Mouse (Mus musculus) inflammation-experienced regulatory T-cells, adult 16 weeks (primary cell): ENCODE results near the gene Ntf5. TPM values are rescaled to one million over a fixed set of nuclear protein-coding genes. Genes with fewer than 3 reads are reported as not detected.

ENCODE experiments used
- polyA plus RNA-seq: library from polyadenylated mRNA; unstranded; fragments of 100-300 nt; shearing (Covaris generic); gene quantifications from one replicate; pipeline ENCODE4 v1.2.1, GENCODE M21; 2017

Gene Ntf5
- 0.78 TPM for polyA plus RNA-seq

DNA sequence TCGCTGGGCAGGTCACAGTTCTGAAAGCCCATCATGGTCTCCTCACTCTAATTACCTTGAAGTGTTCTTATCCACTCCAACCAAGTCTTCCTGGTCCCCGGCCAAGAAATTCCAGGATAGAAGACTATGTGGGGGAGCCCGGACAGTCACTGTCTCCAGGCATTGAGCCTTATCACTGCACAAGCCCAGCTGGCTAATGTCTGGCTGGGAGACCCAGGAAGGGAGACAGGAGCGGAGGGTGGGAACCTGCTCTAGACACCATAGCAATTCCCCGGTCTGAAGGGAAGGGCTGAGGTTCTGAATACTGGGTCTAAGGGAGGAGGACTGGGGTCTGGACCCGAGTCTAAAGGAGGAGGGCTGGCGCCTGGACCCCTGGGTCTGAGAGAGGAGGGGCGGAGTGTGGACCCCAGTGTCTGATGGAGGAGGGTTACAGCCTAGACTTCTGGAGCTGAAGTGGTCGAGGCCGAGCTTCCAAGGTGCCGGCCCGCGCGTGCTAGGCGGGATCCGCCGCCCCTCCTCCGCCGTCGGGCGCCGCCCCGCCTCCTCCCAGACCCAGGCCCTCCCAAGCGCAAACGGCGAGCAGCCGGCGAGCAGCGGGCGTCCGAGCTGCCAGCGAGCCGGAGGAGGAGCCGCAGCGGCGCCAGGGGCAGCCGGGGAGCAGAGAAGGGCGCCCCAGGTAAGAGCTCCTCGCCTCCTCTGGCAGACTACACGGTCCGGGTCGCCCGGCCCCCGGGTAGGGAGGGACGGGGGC lies at the start of gene Ntf5:
Gene Ntf5, plus strand, starts transcription at position 583 of the 751 bp plus-strand sequence.

DNA sequence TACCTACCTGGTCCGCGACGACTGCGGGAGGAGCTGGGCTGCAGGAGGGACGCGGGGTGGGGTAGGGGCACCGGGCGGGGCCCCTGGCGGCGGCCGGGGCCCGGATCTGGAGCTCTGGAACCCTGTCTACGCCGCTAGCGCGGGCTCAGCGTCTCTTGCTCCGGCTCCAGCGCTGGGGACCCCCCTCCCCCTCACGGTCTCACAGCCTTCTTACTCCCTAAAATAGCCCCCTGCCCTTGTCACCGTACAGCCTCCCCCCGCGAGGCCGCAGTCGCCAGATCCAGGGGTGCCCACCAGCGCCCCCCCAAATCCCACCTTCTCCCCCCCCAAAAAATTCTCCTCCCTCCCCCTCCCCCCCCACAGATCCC lies 46.9 kb upstream of the Ntf5 start, which contains the start of gene Ppfia3:
Gene Ppfia3, minus strand, starts transcription at position 368 of the 368 bp plus-strand sequence.

DNA sequence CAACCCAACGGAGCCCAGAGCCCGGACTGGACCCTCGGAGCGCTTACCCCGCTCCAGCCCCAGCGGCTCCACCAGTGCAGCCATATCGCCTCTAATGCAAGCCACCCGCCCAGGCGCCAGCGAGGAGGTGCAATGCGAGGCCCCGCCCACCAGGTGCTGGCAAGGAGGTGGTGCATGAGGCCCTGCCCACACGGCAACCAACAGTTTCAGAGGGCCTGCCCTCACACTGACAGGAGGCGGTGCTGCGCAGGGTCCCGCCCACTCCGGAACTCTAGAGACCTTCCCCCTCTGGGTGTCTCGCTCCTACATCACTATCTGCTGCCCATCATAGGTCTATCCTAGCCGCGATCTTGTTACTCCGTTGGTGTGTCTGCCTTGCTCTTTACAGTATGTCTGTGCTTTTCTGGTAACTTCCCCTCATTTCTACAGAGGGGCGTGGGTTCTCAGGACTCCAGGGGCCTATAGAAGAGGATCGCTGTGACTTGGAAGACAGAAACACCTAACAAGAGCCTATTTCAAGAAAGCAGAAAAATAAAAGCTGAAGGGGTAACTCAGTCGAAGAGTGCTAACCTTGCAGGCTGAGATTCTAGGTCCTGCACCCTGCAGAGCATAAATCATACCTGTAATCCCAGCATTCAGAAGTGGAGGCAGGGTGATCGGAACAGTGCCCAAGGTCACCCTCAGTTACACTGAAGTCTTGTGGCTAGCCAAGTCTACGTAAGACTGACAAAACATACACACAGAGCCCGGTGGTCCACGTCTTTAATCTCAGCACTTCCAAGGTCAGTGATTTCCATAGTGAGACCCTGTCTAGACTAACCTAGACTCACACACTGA lies 42.8 kb upstream of the Ntf5 start, which contains the start of gene Lin7b:
Gene Lin7b, minus strand, starts transcription at position 109 of the 837 bp plus-strand sequence.

DNA sequence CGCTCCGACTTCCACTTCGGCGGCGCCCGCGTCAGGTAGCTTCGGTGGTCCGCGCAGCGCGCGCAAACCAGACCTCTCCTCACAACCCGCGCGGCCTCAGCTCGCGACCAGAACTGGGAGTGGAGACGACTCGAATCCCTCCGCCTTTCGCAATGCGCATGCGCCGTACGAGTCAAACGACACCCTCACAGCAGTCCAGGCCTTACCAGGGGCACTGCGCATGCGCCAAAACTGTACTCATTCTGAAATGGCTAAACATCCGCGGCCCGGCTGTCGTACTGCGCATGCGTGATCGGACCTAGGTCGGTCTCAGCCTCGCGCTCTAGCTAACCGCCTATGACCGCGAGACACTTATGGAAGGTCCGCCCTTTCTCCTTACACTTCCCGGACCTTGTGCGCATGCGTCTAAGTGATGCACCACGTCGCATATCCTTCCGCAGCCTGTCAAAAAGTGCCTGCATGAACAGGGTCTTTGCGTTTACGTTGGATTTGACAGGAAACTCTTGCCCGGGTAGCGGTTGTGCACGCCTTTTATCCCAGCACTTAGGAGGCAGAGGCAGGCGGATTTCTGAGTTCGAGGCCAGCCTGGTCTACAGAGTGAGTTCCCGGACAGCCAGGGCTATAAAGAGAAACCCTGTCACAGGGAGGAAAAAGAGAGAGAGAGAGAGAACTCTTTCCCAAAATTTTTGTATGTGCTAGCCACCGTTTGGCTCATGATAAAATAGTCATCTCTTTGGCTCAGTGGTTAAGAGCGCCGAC lies 17.7 kb upstream of the Ntf5 start, which contains the start of gene Snrnp70:
Gene Snrnp70, minus strand, starts transcription at position 165 of the 759 bp plus-strand sequence.

DNA sequence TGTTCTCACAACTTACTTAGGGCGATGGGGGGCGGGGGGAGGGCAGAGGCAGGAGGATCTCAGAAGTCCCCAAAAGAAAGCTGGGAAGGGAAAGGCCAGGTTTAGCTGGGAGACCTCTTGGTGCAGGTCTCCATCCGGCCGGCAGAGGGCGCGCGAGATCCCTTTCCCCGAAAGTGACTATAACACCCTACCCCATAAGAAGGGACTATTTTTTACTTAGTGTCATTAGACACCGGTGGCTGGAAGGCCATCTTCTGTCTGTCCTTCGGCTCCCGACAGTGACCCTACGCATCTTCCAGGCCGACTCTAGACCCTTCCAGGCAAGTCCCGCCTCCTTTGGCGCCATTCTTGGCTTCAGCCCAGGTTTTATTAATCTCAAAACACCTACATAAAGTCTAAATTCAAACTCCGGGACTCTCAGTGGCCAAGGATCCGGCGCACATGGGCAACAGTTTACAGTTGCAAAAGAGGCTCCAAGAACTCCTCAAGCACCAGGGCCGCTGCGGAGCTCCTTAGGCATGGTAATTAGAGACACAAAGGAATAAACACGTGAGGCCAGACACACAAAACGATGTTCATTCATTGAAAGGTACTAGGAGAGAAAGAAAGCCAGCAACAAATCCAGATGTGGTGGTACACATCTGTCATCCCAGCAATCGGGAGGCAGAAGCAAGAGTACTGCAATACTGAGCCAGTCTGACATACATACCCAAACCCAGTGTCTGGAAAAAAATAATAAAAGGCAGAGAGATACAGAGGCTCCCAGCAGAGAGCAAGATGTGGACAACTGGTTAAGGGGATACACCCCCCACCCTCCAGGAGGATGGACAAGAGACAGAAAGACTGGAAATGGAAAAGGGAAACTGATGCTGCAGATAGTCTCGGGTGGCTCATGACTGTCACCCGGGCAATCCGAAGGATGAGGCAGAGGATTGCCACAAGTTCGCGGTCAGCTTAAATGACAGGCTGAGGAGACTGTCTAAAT lies 8.1 kb upstream of the Ntf5 start, which contains the start of gene Kcna7:
Gene Kcna7, plus strand, starts transcription at position 563 of the 985 bp plus-strand sequence.

DNA sequence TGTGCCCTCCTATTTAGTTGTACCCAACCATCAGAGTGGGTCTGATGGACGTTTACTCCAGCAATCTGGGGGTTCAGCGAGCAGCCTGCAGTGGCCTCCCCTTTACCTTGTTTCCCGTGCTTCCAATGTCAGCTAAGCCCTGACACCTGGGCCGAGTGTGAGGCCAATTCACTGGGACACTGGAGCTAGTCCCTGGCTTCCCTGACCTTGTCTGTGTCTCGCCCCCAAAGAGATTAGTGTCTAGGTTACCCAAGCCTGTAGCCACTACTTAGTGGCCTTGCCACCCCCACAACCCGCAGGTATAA lies 7.1 kb downstream of the Ntf5 start, which contains the start of gene Lhb:
Gene Lhb, plus strand, starts transcription at position 206 of the 305 bp plus-strand sequence.

DNA sequence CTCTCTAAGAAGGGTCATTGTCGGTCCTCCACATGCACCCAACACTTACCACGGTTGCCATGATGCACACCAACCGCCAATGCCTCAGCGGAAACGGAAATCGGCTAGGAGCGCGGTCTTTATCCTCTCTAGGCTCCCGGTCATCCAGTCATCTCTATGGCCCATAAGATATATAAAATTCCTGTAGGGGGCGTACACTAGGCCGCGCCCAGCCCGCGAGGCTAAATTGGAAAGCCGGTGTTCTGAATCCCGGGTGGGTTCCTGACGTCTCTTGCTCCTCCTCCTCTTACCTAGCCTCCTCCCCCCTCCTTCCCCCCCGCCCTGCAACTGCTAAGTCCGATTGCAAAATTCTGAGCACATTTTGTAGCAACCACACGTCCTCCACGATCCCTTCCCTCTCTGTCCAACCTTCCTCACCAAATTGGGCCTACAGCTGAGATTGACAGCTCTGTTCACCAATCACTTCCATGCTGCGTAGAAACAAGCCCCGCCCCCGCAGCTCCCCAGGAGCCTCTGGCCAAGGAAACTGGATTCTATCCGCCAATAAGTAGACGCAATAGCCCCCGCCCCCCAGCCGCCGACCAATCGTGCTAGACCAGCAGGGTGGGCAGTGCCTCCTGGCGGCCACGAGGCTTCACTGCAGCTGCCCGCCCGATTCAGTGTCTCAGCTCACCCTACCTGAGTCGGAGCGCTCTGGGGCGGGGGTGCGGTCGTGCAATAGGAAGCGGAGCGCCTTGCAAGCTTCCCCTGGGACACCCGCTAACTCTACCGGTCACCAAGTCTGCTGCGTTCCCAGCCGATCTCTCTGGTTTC lies 20.9 kb downstream of the Ntf5 start, which contains the start of gene Gys1:
Gene Gys1, plus strand, starts transcription at position 642 of the 813 bp plus-strand sequence.

DNA sequence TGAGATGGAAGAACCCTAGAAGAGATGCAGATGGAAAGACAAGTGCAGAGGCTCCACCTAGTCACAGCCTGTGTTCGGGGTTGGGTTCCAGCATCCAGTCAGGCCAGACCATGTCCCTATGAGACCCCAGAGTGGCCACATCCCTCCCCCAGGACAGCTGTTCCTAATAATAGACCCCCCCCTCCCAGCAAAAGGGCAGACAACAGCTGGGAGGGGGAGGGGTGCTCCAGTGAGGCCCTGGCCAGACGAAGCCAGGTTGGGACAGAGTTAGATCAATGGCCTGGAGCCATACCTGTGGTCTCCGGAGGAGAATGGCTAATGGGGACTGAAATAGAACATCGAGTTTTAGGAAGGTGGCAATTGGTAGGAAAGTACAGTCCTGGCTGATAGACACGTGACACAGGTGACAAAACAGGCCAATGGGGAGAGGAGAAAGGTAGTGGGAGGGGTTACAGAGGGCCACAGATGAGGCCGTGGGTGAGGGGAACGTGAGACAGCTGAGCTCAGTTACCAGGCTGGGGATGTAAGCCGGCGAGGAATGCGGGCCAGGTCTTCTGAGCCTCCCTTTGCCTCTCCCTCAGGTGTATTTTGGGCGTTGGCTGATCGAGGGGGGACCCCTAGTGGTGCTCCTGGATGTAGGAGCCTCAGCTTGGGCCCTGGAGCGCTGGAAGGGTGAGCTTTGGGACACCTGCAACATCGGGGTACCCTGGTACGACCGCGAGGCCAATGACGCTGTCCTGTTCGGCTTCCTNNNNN lies 24.2 kb downstream of the Ntf5 start, which contains the start of gene Ruvbl2:
Gene Ruvbl2, minus strand, starts transcription at position 576 of the 756 bp plus-strand sequence.

DNA sequence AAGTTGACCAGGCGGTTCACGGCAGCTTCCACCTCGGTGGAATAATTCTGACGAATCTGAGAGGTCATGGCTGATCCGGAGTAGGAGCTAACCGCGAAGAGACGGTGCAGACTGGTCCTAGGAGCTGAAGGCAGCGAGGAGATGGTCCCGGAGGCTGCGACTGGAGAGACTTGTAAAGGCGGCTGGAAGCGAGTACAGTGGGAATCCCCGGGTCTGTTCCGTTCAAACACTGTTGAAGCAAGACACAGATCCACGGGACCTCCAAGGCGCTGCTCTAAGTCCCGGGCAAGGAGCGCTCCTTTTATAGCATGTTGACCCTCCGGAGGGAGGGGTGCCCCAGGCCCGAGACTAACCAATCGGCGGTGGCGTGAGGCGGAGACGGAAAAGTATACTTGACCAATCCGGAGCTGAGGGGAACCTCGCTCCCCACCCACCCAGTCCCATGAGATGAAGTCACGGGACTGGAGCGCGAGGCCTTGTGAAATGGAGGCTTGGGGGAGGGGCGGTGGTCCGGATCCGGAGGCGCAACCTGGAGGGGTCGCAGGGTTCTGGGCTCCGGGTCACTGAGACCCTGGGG lies 46.2 kb downstream of the Ntf5 start, which contains the start of gene Ftl1:
Gene Ftl1, minus strand, starts transcription at position 321 of the 577 bp plus-strand sequence.

DNA sequence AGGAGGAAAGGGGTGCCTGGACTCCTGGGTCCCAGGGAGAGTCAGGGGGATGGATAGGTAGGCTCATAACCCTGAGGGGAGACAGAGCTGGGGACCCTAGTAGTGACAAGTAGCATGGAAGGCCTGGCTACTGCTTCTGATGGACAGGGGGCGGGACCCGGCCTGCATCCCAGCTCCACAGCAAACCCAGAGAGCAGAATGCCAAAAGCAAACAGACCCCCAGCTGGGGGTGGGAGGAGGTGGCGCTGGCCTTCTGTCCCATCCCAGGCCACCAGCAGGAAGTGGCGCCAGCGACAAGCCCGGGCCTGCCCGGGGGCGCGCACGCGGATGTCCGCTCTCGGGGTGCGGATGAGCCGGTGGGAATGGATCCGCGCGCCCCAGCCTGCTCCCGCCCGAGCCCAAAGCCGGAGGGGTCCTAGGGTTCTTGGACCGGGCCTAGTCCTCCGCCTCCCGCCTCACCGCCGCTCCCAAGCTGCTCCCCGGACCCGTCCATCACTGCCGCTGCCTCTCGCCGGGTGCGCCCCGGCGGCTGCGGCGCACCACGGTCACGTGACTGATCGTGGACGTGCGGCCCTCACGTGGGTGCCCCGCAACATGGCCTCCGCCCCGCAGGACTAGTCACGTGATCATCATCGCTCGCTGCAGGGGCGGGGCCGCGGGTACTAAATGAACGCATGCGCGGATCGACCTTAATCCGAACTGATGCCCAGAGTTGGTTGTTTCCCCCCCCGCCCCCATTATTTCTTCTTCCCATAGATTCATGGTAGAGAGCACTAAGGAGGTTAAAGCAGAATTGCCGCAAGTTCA lies 53.0 kb downstream of the Ntf5 start, which contains the start of gene Bax:
Gene Bax, minus strand, starts transcription at position 616 of the 807 bp plus-strand sequence.

Other genes with a start within 250 kb of the Ntf5 start
- not detected for gene Slc17a7, start 249.7 kb upstream of the Ntf5 start, polyA plus RNA-seq
- not detected for gene Gfy, start 234.1 kb upstream of the Ntf5 start, polyA plus RNA-seq
- gene Pth2, start 232.7 kb upstream of the Ntf5 start, polyA plus RNA-seq, result not detected
- 0.26 TPM for gene Ccdc155, start 208.8 kb upstream of the Ntf5 start, polyA plus RNA-seq
- gene Dkkl1, start 201.5 kb upstream of the Ntf5 start, polyA plus RNA-seq, result 23.5 TPM
- gene Tead2, start 197.9 kb upstream of the Ntf5 start, polyA plus RNA-seq, result 1.8 TPM
- gene Cd37, start 174.6 kb upstream of the Ntf5 start, polyA plus RNA-seq, result 675 TPM
- not detected for gene Slc6a16, start 172.6 kb upstream of the Ntf5 start, polyA plus RNA-seq
- not detected for gene Slc6a21, start 136.2 kb upstream of the Ntf5 start, polyA plus RNA-seq
- 22.4 TPM for gene Trpm4, start 79.9 kb upstream of the Ntf5 start, polyA plus RNA-seq
- gene Hrc, start 78.4 kb upstream of the Ntf5 start, polyA plus RNA-seq, result not detected
- gene Ppfia3, start 46.7 kb upstream of the Ntf5 start, polyA plus RNA-seq, result not detected
- not detected for gene Lin7b, start 43.1 kb upstream of the Ntf5 start, polyA plus RNA-seq
- 227 TPM for gene Snrnp70, start 18.0 kb upstream of the Ntf5 start, polyA plus RNA-seq
- gene Kcna7, start 8.0 kb upstream of the Ntf5 start, polyA plus RNA-seq, result not detected
- not detected for gene Lhb, start 7.1 kb downstream of the Ntf5 start, polyA plus RNA-seq
- 18.4 TPM for gene Gys1, start 21.1 kb downstream of the Ntf5 start, polyA plus RNA-seq
- gene Ruvbl2, start 24.4 kb downstream of the Ntf5 start, polyA plus RNA-seq, result 64.0 TPM
- gene Ftl1, start 46.2 kb downstream of the Ntf5 start, polyA plus RNA-seq, result 2,222 TPM
- gene Bax, start 53.2 kb downstream of the Ntf5 start, polyA plus RNA-seq, result 253 TPM
- gene Tulp2, start 68.2 kb downstream of the Ntf5 start, polyA plus RNA-seq, result 1.0 TPM
- not detected for gene Gm45808, start 73.1 kb downstream of the Ntf5 start, polyA plus RNA-seq
- 0.95 TPM for gene Dhdh, start 75.1 kb downstream of the Ntf5 start, polyA plus RNA-seq
- gene Nucb1, start 96.7 kb downstream of the Ntf5 start, polyA plus RNA-seq, result 310 TPM
- 57.1 TPM for gene Ppp1r15a, start 112.6 kb downstream of the Ntf5 start, polyA plus RNA-seq
- gene Plekha4, start 112.6 kb downstream of the Ntf5 start, polyA plus RNA-seq, result 0.71 TPM
- gene Hsd17b14, start 141.2 kb downstream of the Ntf5 start, polyA plus RNA-seq, result 1.6 TPM
- gene Bcat2, start 156.5 kb downstream of the Ntf5 start, polyA plus RNA-seq, result 68.4 TPM
- not detected for gene Fgf21, start 201.8 kb downstream of the Ntf5 start, polyA plus RNA-seq
- gene Fut1, start 203.6 kb downstream of the Ntf5 start, polyA plus RNA-seq, result not detected
- not detected for gene Izumo1, start 208.1 kb downstream of the Ntf5 start, polyA plus RNA-seq
- gene Rasip1, start 213.8 kb downstream of the Ntf5 start, polyA plus RNA-seq, result 0.65 TPM
- gene Mamstr, start 226.3 kb downstream of the Ntf5 start, polyA plus RNA-seq, result 0.65 TPM